Mouse (Mus musculus) ES-E14 (cell line): ENCODE results near the gene Smbd1. TPM values are rescaled to one million over a fixed set of nuclear protein-coding genes. Genes with fewer than 3 reads are reported as not detected.

Source experiments
- DNase-seq: peaks from one replicate; pipeline ENCODE4 v3.0.0-alpha.2; 2013; ENCODE audit warnings: low read depth, low spot score
- H3K27ac ChIP-seq: 2 replicates; pipeline ENCODE4 v1.5.1; 2012; ENCODE audit warnings: low read depth, mild to moderate bottlenecking, low read length, moderate library complexity, mixed read lengths; ENCODE audit not compliant: poor library complexity, insufficient read depth, severe bottlenecking
- H3K36me3 ChIP-seq: 2 replicates; pipeline ENCODE4 v1.6.1; 2012; ENCODE audit warnings: mild to moderate bottlenecking, low read length, moderate library complexity, mixed read lengths; ENCODE audit not compliant: control insufficient read depth, poor library complexity, insufficient read depth, severe bottlenecking
- H3K4me1 ChIP-seq, 2 experiments: fragments of 150-350 bp in 1 of 2; sonication (generic) in 1 of 2; 2 replicates each; pipeline ENCODE4 v1.6.1; 2012; ENCODE audit warnings: low read length in 2 of 2, mild to moderate bottlenecking in 1 of 2, mixed read lengths in 1 of 2; ENCODE audit not compliant: control insufficient read depth in 2 of 2, insufficient read depth in 2 of 2, poor library complexity in 1 of 2
- H3K4me3 ChIP-seq, 2 experiments: fragments of 150-350 bp in 1 of 2; sonication (generic) in 1 of 2; 2 replicates each; pipeline ENCODE4 v1.5.1; 2012; ENCODE audit warnings: low read length in 2 of 2, low read depth in 1 of 2, mild to moderate bottlenecking in 1 of 2, mixed read lengths in 1 of 2; ENCODE audit not compliant: insufficient read depth in 1 of 2, poor library complexity in 1 of 2, severe bottlenecking in 1 of 2
- H3K9ac ChIP-seq: 2 replicates; pipeline ENCODE4 v1.6.1; 2012; ENCODE audit warnings: low read depth, mild to moderate bottlenecking, low read length, mixed read lengths; ENCODE audit not compliant: poor library complexity, insufficient read depth, severe bottlenecking
- H3K9me3 ChIP-seq: fragments of 150-350 bp; sonication (generic); 2 replicates; pipeline ENCODE4 v1.6.1; 2012; ENCODE audit warnings: low read depth, mild to moderate bottlenecking, low read length; ENCODE audit not compliant: control insufficient read depth, insufficient read depth
- CHD2 ChIP-seq: IDR thresholded peaks from 2 replicates; pipeline ENCODE4 v1.6.1; 2014; ENCODE audit warnings: mild to moderate bottlenecking, low read depth, low read length, inconsistent platforms
- HCFC1 ChIP-seq: IDR thresholded peaks from 2 replicates; pipeline ENCODE4 v1.6.1; 2012; ENCODE audit warnings: low read length, inconsistent platforms, borderline replicate concordance; ENCODE audit not compliant: insufficient read depth
- MAFK ChIP-seq: IDR thresholded peaks from 2 replicates; pipeline ENCODE4 v1.6.1; 2014; ENCODE audit warnings: mild to moderate bottlenecking, low read depth, low read length, inconsistent platforms; ENCODE audit not compliant: insufficient read depth
- ZC3H11A ChIP-seq: IDR thresholded peaks from 2 replicates; pipeline ENCODE4 v1.6.1; 2012; ENCODE audit warnings: low read depth, mild to moderate bottlenecking, inconsistent platforms, low read length, borderline replicate concordance
- ZNF384 ChIP-seq: IDR thresholded peaks from 2 replicates; pipeline ENCODE4 v1.6.1; 2012; ENCODE audit warnings: low read depth, low read length, inconsistent platforms
- in situ Hi-C, 2 experiments: fragments of 600-800 bp; cut with MboI; formaldehyde crosslinking; loops; one replicate each; pipeline ENCODE4 v1.15.1; 2025; ENCODE audit warnings: low sequenced_read_pairs in 2 of 2, inconsistent platforms in 1 of 2; ENCODE audit not compliant: unreplicated experiment in 2 of 2
- total RNA-seq: library from RNA; depleted of rRNA; stranded (reverse); fragments of 300-350 nt; gene quantifications from 2 replicates; pipeline ENCODE4 v1.2.3, GENCODE M21; 2012; rRNA removed

The Smbd1 gene
- total RNA-seq, 1 experiment, result 0.58 TPM

DNA sequence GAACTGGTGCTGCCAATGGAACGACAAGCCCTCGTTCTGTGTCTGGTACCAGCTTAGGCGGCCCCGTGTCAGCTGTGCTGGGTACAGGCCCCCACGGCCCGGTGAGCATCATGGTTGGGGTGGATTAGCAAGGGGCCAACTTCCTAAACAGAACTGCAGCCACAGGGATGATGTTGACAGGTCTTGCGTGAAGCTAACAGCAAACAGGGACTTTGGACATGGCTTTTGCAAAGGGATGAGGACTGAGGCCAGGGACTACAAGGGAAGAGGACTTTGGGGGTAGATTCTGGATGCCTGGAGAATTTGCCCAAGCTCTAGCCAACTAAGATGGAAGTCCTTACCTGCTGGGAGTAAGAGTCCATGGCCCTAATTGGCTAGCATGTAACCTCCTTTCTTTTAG lies 43.4 kb downstream of the Smbd1 start:
- Histone ChIP-seq H3K9me3 (no peaks in the 10 kb centered on the region), H3K4me1 (no peaks in the 10 kb centered on the region), H3K27ac (no peak overlapping the region), H3K4me3 (no peak overlapping the region), H3K9ac (no peak overlapping the region), H3K36me3 (no peaks in the 10 kb centered on the region)
- in situ Hi-C loops, result no loop called here
- TF ChIP-seq ZNF384 (no peak), ZC3H11A (no peak), MAFK (no peak), HCFC1 (no peak), CHD2 (no peak)
- no peak for DNase-seq

- H3K27ac ChIP-seq, result no peak overlapping the region
- H3K4me1 ChIP-seq, result no peaks in the 10 kb centered on the region
- no peak overlapping the region for H3K4me3 ChIP-seq
- TF ChIP-seq CHD2 (no peak), HCFC1 (no peak), ZNF384 (no peak), MAFK (no peak)
- DNase-seq, result no peak
- H3K9ac ChIP-seq, result no peak overlapping the region
- in situ Hi-C loops, result no loop called here
- no peaks in the 10 kb centered on the region for H3K36me3 ChIP-seq
- H3K9me3 ChIP-seq, result no peaks in the 10 kb centered on the region
These were observed 45.3 kb downstream of the Smbd1 start for GRCm38 (mm10) chr16:32764961-32765360.

GRCm38 (mm10) chr16:32764550-32764949 lies 45.7 kb downstream of the Smbd1 start:
- TF ChIP-seq ZNF384, result no peak
- no peak for TF ChIP-seq MAFK
- no peak for TF ChIP-seq HCFC1
- TF ChIP-seq CHD2, result no peak
- TF ChIP-seq ZC3H11A, result no peak
- H3K27ac ChIP-seq, result no peak overlapping the region
- in situ Hi-C loops, result no loop called here

More at GRCm38 (mm10) chr16:32764550-32764949, 45.7 kb downstream of the Smbd1 start:
- Histone ChIP-seq H3K4me3 (no peak overlapping the region), H3K4me1 (no peaks in the 10 kb centered on the region), H3K36me3 (no peaks in the 10 kb centered on the region), H3K9ac (no peak overlapping the region), H3K9me3 (no peaks in the 10 kb centered on the region)
- DNase-seq, result no peak

Other genes starting within 250 kb of the Smbd1 start
- 334 and 403 TPM in 2 replicates for gene Tfrc, start 201.6 kb downstream of the Smbd1 start, total RNA-seq
- gene Tnk2, start 166.6 kb downstream of the Smbd1 start, total RNA-seq, result 47.1 and 63.7 TPM in 2 replicates
- 0.11 and 0.13 TPM in 2 replicates for gene Muc4, start 74.6 kb downstream of the Smbd1 start, total RNA-seq
- gene Muc20, start 13.0 kb downstream of the Smbd1 start, total RNA-seq, result not detected in 2 replicates
- 93.2 and 106 TPM in 2 replicates for gene Fyttd1, start 67.0 kb upstream of the Smbd1 start, total RNA-seq
- 18.6 and 19.4 TPM in 2 replicates for gene Rubcn, start 67.3 kb upstream of the Smbd1 start, total RNA-seq
- gene Lrch3, start 103.6 kb upstream of the Smbd1 start, total RNA-seq, result 11.0 and 15.8 TPM in 2 replicates
- 9.8 and 11.3 TPM in 2 replicates for gene Iqcg, start 245.7 kb upstream of the Smbd1 start, total RNA-seq
- gene Rpl35a, start 246.0 kb upstream of the Smbd1 start, total RNA-seq, result 1,485 and 1,755 TPM in 2 replicates